Mouse (Mus musculus): Measurements from ENCODE around the gene Col13a1. TPM values are rescaled to one million over a fixed set of nuclear protein-coding genes. Genes with fewer than 3 reads are reported as not detected.

Col13a1 gene
- total RNA-seq, 1 experiment from 2014 or later = 6.1 TPM

GRCm38 (mm10) chr10:61905308-61905707 lies 73.6 kb downstream of the Col13a1 start:
- DNase-seq = no peak

GRCm38 (mm10) chr10:61898116-61898515 lies 80.8 kb downstream of the Col13a1 start:
- DNase-seq = no peak

DNA sequence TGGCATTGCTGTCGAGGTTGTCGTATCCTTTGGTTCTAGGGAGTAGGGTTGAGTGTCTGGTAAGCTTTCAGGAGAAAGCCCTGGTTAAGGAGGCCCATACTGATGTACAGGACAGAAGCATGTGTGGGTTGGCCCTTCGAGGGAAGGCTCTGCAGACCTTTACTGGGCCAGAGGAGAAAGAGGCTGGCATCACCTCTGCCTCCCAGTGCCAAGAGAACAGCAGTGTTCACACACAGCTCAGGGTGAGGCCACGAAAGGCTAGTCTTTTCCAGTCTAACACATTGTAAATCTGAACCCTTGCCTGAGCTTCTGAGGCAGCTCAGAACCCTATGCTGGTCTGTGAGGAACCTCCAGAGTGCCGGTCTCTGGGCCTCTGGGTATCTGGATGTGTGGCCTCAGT lies 84.3 kb downstream of the Col13a1 start:
- DNase-seq = no peak

DNA sequence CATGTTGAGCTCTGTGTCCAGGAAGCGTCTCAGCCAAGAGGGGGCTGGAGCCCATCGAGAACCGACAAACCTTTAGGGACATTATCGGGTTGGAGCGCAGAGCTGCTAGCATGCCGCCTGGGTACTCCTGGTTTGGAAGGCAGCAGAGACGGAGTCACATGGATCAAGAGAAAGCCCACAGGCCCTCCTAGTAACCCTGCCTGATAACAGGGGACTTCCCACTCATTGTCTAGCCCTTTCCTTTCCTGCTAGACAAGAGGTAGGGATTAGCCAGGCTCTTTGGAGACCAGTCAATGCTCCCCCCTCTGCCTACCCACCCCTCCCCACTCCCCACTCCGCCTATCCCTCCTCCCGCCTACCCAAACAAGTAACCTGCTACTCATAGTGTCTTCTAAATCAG lies 87.8 kb downstream of the Col13a1 start:
- DNase-seq = no peak

DNA sequence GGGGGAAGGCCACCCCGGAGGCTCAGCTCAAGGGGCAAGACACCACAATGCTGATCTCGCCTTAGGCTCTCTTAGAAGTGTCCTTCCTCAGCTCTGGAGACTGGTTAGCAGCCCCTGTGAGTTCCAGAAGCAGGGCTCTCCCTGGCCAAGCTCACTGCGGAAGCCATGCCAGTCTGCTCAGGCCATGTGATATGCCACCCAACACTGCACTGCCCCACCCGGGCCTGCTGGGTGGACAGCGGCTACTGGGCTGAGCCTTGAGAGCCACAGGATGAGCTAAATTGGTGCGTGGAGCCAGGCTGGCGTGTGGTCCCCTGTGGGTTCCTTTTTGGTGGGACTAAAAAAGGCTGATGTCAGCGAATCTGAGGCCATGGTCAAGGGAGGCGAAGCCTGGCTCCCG lies 88.6 kb downstream of the Col13a1 start:
- no peak for DNase-seq

DNA sequence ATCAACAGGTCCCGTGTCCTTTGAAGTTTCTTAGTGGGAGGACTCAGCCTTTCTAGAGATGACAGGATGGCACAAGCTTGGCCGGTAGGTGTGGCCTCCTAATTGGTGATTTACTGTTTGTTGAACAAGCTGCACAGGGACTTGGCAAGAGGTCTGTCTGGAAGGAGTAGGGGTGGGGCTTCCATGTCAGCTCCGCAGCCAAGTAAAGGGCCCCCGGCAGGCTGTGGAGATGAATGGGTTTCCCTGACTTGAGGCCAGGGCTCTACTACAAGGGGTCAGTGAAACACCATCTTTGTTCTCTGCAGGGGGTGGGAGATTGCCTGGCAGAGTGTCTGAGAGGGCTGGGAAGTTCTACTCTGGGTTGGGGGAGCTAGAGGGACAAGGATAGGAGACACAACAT lies 99.5 kb downstream of the Col13a1 start:
- peak; percentile 26 for DNase-seq

- peak; percentile 78 for DNase-seq
These were observed 101.1 kb downstream of the Col13a1 start for GRCm38 (mm10) chr10:61877787-61878186.

- no peak for DNase-seq
These were observed 109.1 kb downstream of the Col13a1 start for GRCm38 (mm10) chr10:61869796-61870195.

GRCm38 (mm10) chr10:61866045-61866580 lies 112.8 kb downstream of the Col13a1 start:
- DNase-seq = peak; percentile 23

- DNase-seq = no peak
These were observed 119.5 kb downstream of the Col13a1 start for GRCm38 (mm10) chr10:61859451-61859850.

DNA sequence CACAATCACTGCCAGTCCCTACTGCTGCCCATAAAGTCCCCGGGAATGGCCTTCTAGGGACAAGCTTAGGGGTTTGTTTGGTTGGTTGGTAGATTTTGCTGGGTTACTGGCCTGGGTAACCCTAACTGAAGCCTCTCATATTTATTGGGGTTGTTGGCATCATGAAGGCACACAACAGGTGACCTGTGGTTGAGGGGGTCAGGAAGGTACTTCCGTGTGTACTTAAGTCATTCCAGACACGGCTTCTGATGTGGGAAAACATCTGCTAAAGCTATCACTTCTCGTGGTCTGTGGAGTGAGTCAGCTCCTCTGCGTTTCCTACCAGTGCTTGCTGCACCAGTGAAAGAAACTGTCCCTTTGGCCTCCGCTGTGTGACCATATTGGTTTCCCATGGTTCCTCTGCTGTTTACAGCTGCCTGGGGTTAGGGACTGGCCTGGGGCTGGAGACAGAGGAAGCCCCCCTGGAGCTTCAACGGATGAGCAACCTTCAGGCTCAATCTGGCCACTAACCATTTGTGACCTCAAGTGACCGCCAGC lies 123.7 kb downstream of the Col13a1 start:
- DNase-seq = no peak

- peak; percentile 72 for DNase-seq
These were observed 126.1 kb downstream of the Col13a1 start for GRCm38 (mm10) chr10:61852824-61853223.

- no peak for DNase-seq
These were observed 130.4 kb downstream of the Col13a1 start for GRCm38 (mm10) chr10:61848553-61848952.

DNA sequence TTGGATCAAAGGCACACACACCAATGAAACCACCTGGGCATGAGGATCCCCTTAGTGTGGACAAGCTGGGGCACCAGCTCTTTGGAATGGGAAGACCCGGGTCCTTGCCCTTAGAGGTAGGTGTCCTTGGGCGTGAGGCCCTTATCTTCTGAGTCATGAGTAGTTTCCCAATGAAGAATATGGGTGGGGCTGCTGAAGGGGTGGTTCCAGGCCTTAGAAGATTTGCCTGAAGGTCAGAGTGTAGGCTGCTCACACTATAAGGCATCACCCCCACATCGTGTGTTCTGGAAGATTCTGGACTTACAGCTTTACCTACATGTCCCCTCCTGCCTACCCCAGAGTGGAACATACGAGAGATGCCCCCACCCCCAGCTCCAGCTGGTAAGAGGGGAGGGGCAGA lies 133.4 kb downstream of the Col13a1 start:
- DNase-seq = peak; percentile 23

- no peak for DNase-seq
These were observed 134.4 kb downstream of the Col13a1 start for GRCm38 (mm10) chr10:61844475-61844874.

GRCm38 (mm10) chr10:61842261-61842660 lies 136.6 kb downstream of the Col13a1 start:
- DNase-seq = no peak

GRCm38 (mm10) chr10:61839326-61839725 lies 139.6 kb downstream of the Col13a1 start:
- DNase-seq = no peak

DNA sequence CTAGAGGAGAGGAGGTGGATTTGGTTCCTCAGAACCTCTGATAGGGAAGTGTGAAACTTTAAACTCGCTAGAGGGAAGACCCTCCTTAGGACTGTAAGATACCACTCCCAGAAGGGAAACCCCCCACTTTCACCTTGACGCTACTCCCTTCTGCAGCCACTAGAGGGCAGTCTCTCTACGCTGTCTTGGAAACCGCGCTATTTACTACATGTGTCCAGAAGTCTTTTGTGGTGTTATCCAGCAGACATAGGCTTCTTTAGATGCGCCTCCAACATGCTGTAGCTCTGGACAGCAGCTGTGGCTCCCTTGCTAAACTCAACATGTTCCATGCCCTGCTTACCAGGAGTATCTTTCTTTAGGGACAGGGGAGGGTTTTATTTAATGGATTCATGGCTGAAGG lies 140.1 kb downstream of the Col13a1 start:
- peak; percentile 36 for DNase-seq

GRCm38 (mm10) chr10:61837286-61837685 lies 141.6 kb downstream of the Col13a1 start:
- DNase-seq = no peak

- DNase-seq = no peak
These were observed 144.6 kb downstream of the Col13a1 start for GRCm38 (mm10) chr10:61834288-61834687.

DNA sequence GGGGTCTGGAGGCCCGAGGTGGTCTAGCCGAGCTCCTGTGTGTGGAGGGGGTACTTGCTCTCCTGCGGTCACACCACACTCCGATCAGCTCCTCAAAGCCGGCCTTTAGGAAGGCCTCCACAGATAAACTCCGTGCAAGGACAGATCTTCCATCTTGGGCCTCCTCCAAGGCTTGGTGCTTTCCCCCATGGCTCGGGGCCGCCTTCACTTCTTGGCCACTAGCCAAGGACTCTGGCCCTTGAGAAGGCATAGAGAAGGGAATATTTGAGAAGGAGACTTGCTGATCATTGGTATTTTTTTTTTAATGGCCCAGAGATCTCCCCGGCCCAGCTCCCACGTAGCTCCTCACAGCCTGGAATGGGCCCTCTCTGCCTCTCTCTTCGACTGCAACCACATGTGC lies 146.2 kb downstream of the Col13a1 start:
- DNase-seq = no peak

DNA sequence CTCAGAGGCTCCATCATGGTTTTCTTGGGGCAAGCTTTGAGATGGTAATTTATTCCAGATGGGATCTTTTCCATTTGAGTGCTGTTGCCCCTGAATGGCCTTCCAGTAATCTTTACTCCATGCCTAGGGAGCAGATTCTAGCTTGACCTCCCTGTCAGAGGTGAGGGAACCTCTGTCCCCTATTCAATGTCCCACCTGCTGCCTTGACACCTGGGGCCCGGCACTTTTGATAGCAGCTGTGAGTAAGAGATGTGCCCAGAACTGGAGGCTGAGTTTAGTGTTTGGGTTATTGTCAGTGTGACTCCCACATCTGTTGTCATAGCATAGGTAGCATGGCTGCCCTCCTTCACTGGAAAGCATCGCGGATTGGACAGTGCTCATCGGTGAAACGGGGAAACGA lies 147.2 kb downstream of the Col13a1 start:
- DNase-seq = no peak

GRCm38 (mm10) chr10:61831251-61831650 lies 147.7 kb downstream of the Col13a1 start:
- no peak for DNase-seq

- DNase-seq = no peak
These were observed 148.1 kb downstream of the Col13a1 start for GRCm38 (mm10) chr10:61830817-61831216.

DNA sequence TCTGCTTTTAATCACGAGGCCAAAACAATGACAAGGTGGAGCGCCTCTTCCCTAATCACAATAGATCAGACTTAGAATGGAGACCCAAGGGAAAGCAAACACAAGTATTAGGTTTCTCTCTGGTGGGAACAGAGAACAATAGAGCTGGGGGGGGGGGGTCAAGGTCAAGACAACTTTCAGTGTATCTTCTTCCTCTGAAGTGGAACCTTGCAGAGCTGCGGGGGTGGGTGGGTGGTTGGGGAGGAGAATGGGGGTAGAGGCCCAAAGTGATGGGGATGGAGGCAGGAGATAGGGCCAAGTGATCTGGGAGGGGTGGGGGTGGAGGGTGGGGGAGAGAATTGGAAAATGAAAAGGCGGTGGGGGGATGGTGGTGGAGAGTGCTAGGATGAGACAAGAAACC lies 149.9 kb downstream of the Col13a1 start:
- no peak for DNase-seq

Data from adrenal gland, postnatal 25 days (tissue).